Mouse (Mus musculus) MN1 (cell line): ENCODE data around the gene Slc25a43.
A peak's percentile ranks its signal among the peaks of the same experiment; 100 is the strongest.

Source experiments
- DNase-seq: peaks from one replicate; pipeline ENCODE4 v3.0.0-alpha.2; 2016; ENCODE audit warnings: low spot score

Gene Slc25a43

DNA sequence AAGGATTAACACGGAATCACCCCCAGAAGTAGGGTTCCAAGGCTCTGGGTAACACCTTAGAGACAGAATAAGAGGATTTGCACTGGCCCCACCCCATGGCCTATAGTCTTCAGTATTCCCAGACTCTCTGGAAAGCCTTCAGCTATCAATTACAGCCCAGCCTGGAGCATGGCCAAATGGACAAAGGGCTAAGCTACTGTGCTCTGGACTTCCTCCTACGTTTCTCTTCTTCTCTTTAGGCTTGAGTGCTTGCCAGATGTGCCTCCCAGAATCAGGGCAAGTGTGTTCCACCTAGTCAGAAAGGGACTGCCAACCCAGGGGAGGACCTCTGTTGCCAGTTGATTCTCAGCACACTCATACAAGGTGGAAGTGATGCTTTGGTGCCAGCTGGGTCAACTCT is 81.6 kb downstream of the Slc25a43 start:
- DNase-seq: peak; percentile 50
